Mouse (Mus musculus) megakaryocyte, embryonic 14.5 days (primary cell): ENCODE measurements around the gene Hipk1.

Experiments used
- FLI1 ChIP-seq: IDR thresholded peaks from 2 replicates; pipeline ENCODE4 v1.6.1; 2012; ENCODE audit warnings: low read length, inconsistent platforms, mixed read lengths
- GATA1 ChIP-seq: IDR thresholded peaks from 3 replicates; pipeline ENCODE4 v1.6.1; 2012; ENCODE audit warnings: mixed read lengths, low read length, inconsistent platforms, borderline replicate concordance

DNA sequence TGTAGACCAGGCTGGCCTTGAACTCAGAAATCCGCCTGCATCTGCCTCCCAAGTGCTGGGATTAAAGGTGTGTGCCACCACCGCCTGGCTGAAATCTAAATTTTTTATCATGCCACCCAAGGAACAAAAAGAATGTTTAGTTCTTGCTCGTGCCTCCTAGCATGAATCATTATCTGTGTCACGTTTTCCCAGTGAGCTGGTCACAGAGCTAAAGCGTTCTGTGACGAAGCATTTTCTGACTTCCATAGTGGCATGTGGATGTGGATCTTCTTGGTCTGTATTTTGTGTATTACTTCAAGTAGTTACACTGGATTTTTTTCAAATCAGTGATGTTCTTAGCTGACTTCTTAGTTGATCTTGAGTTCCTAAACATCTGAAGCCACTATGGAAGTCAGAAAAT is 19.6 kb upstream of the Hipk1 start:
- TF ChIP-seq GATA1, result no peak
- TF ChIP-seq FLI1, result no peak
